Mouse (Mus musculus) testis, adult 2 months (tissue): ENCODE results near the gene 4930452B06Rik. TPM values are rescaled to one million over a fixed set of nuclear protein-coding genes. Genes with fewer than 3 reads are reported as not detected.

Experiments used
- H3K27ac ChIP-seq: fragments of 200-500 bp; 2 replicates; pipeline ENCODE4 v1.5.1; 2012; ENCODE audit warnings: low read depth, low read length; ENCODE audit not compliant: control insufficient read depth, insufficient read depth
- H3K27me3 ChIP-seq: fragments of 200-500 bp; 2 replicates; pipeline ENCODE4 v1.6.1; 2012; ENCODE audit warnings: mild to moderate bottlenecking, low read length, moderate library complexity; ENCODE audit not compliant: control insufficient read depth, insufficient read depth
- H3K36me3 ChIP-seq: fragments of 200-500 bp; 2 replicates; pipeline ENCODE4 v1.6.1; 2012; ENCODE audit warnings: mild to moderate bottlenecking, low read length; ENCODE audit not compliant: control insufficient read depth, insufficient read depth
- H3K4me1 ChIP-seq: fragments of 200-500 bp; 2 replicates; pipeline ENCODE4 v1.6.1; 2012; ENCODE audit warnings: low read length; ENCODE audit not compliant: control insufficient read depth, insufficient read depth
- H3K4me3 ChIP-seq: fragments of 200-500 bp; 2 replicates; pipeline ENCODE4 v1.5.1; 2012; ENCODE audit warnings: low read depth, mild to moderate bottlenecking, low read length, moderate library complexity, mixed read lengths; ENCODE audit not compliant: control insufficient read depth
- CTCF ChIP-seq: fragments of 200-500 bp; IDR thresholded peaks from 2 replicates; pipeline ENCODE4 v1.5.1; 2012; ENCODE audit warnings: low read depth, mild to moderate bottlenecking, inconsistent platforms, low read length, moderate library complexity; ENCODE audit not compliant: control insufficient read depth, insufficient read depth, insufficient replicate concordance
- POLR2A ChIP-seq: fragments of 200-500 bp; IDR thresholded peaks from 2 replicates; pipeline ENCODE4 v1.6.1; 2012; ENCODE audit warnings: low read depth, mild to moderate bottlenecking, inconsistent platforms, low read length, moderate library complexity; ENCODE audit not compliant: control insufficient read depth
- polyA plus RNA-seq: library from polyadenylated mRNA; depleted of rRNA; stranded (reverse); fragments of >200 nt; gene quantifications from 2 replicates; pipeline ENCODE4 v1.2.3, GENCODE M21; 2012

Gene 4930452B06Rik
- polyA plus RNA-seq, 1 experiment = 7.2 TPM

DNA sequence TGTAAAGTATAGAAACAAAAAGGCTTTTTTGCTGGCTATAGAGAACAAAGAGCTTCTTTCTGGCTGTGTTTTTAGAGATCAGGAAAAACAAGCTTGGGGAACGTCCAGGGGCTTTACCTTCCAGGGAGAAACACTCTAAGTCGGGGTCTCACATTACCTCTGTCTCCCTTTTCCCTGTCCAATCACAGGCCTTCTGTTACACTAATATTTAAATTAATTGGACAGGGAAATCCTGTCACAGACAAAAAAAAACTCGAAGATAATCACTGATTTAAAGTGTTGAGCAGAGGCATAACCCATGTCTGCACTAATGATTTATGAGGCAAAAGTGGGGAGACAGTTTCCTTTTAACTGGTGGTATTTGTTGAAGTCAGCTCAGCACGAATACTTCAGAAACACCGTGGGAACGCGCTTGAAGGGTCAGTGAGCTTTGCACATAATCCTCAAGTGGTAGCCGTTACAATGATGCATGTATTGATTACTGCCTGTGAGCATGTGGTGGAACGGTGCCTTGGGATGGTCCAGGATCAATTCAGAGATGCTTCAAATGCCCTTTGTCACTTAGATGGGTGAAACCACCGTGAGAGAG, 244.7 kb downstream of the 4930452B06Rik start:
- Histone ChIP-seq H3K27ac (peak overlapping the region; percentile 54; the same call in 1 of the 2 replicates), H3K4me3 (no peak overlapping the region), H3K36me3 (no peaks in the 10 kb centered on the region), H3K27me3 (no peaks in the 10 kb centered on the region), H3K4me1 (no peaks in the 10 kb centered on the region)
- no peak for TF ChIP-seq CTCF
- no peak for TF ChIP-seq POLR2A

DNA sequence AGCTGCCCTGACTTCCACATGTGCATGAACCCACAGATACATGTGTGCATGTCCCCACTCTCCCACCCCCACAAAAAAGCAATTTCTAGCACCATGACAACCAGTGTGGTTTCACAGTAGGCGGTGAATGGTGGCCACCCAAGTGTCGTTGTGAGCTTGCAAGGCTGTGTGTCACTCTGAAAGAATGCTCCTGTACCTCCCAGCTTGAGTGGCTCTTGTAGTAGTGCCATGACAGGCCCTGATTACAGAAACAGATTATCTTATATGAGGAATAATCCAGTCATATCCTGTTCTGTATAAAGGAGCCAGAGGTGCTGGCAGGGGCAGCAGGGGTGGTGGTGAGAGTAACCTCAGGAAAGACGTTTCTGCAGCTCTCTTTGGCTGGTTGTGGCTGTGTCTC, 247.4 kb downstream of the 4930452B06Rik start:
- H3K27me3 ChIP-seq = no peaks in the 10 kb centered on the region
- H3K27ac ChIP-seq = no peak overlapping the region

GRCm38 (mm10) chr14:8405946-8406345, 260.1 kb downstream of the 4930452B06Rik start:
- H3K4me3 ChIP-seq = no peak overlapping the region
- no peaks in the 10 kb centered on the region for H3K4me1 ChIP-seq
- H3K27me3 ChIP-seq = no peaks in the 10 kb centered on the region
- H3K27ac ChIP-seq = no peak overlapping the region
- TF ChIP-seq POLR2A (no peak), CTCF (no peak)
- H3K36me3 ChIP-seq = no peaks in the 10 kb centered on the region

More for the DNA sequence above, 247.4 kb downstream of the 4930452B06Rik start:
- H3K4me1 ChIP-seq = no peaks in the 10 kb centered on the region
- H3K36me3 ChIP-seq = no peaks in the 10 kb centered on the region
- TF ChIP-seq POLR2A (no peak), CTCF (no peak)
- H3K4me3 ChIP-seq = no peak overlapping the region

DNA sequence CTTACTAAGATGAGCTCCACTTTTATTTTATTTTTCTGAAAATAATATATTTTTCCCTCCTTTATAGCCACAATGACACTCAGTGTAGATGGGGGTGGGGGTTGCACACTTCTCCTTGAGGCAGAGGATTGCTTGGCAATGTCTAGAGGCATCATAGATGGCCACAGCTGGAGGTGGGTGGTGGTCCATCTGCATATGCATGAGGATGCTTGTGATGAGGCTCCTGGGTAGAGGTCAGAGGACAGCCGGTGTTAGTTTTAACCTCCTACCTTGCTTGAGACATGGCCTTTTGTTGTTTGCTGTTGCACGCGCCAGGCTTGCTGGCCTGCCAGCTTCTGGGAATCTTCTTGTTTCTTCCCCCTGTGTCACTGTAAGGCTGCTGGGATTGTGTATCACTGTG, 262.7 kb downstream of the 4930452B06Rik start:
- Histone ChIP-seq H3K27me3 (no peaks in the 10 kb centered on the region), H3K36me3 (no peaks in the 10 kb centered on the region), H3K4me3 (no peak overlapping the region), H3K27ac (no peak overlapping the region), H3K4me1 (no peaks in the 10 kb centered on the region)
- TF ChIP-seq POLR2A = no peak

GRCm38 (mm10) chr14:8398507-8398906, 267.5 kb downstream of the 4930452B06Rik start:
- TF ChIP-seq CTCF (no peak), POLR2A (no peak)
- Histone ChIP-seq H3K27ac (no peak overlapping the region), H3K27me3 (no peaks in the 10 kb centered on the region), H3K4me3 (no peak overlapping the region), H3K4me1 (no peaks in the 10 kb centered on the region), H3K36me3 (no peaks in the 10 kb centered on the region)

DNA sequence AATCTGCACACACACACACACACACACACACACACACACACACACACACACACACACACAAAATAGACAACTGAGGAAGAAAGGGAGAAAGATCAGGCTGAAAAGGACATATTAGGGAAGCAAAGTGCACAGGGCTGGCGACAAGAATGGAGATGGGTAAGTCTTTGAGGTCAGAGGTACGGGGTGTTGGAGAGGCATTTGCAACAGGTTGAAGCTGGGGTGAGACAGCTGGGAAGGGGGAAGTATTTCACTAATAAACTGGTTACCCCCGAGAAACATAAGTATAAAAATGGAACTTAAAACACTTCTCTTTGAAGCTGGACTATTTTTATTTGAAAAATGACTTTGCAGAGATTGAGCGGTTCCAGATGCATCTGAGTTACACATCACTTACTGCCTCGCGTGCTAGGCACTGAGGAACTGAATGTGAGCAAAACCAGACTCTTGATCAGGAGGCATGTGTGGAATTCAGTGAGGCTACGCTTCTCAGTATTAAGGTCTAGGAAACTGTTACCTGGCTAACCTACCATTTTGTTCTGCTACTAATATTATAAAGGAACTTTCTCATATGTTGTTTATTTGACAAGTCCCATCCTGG, 270.3 kb downstream of the 4930452B06Rik start:
- H3K27me3 ChIP-seq = no peaks in the 10 kb centered on the region
- no peak overlapping the region for H3K4me3 ChIP-seq
- no peaks in the 10 kb centered on the region for H3K36me3 ChIP-seq
- H3K4me1 ChIP-seq = no peaks in the 10 kb centered on the region
- no peak for TF ChIP-seq CTCF
- no peak for TF ChIP-seq POLR2A
- no peak overlapping the region for H3K27ac ChIP-seq

- no peak overlapping the region for H3K27ac ChIP-seq
- H3K4me3 ChIP-seq = no peak overlapping the region
- no peaks in the 10 kb centered on the region for H3K36me3 ChIP-seq
- H3K4me1 ChIP-seq = no peaks in the 10 kb centered on the region
- H3K27me3 ChIP-seq = no peaks in the 10 kb centered on the region
- TF ChIP-seq CTCF (no peak), POLR2A (no peak)
Observed at GRCm38 (mm10) chr14:8392181-8392825, 273.7 kb downstream of the 4930452B06Rik start.
